Mouse (Mus musculus) midbrain, embryonic 10.5 days (tissue): ENCODE measurements at regions not wholly inside any gene's neighbourhood (a gene's known extent, or its start where the extent isn't known, plus 50 kb on each side); places are given as distances from the start of the nearest gene placed in this dataset.
A peak's percentile ranks its signal among the peaks of the same experiment; 100 is the strongest.

ENCODE experiments used
- DNase-seq: peaks from one replicate; pipeline ENCODE4 v3.0.0-alpha.2; 2017; ENCODE audit warnings: low spot score
- H3K27ac ChIP-seq: fragments of 300-500 bp; sonication (generic); replicated peaks from 2 replicates; pipeline ENCODE4 v1.5.1; 2016; ENCODE audit warnings: mild to moderate bottlenecking
- H3K27me3 ChIP-seq: fragments of 300-500 bp; sonication (generic); 2 replicates; pipeline ENCODE4 v1.6.1; 2016; ENCODE audit warnings: low read depth, mild to moderate bottlenecking; ENCODE audit not compliant: poor library complexity, severe bottlenecking
- H3K36me3 ChIP-seq: fragments of 300-500 bp; sonication (generic); 2 replicates; pipeline ENCODE4 v1.6.1; 2016; ENCODE audit warnings: mild to moderate bottlenecking, moderate library complexity
- H3K4me1 ChIP-seq: fragments of 300-500 bp; sonication (generic); 2 replicates; pipeline ENCODE4 v1.6.1; 2016
- H3K4me3 ChIP-seq: fragments of 300-500 bp; sonication (generic); 2 replicates; pipeline ENCODE4 v1.5.1; 2016; ENCODE audit warnings: mild to moderate bottlenecking, moderate library complexity
- H3K9me3 ChIP-seq: fragments of 300-500 bp; sonication (generic); replicated peaks from 2 replicates; pipeline ENCODE4 v1.6.1; 2016; ENCODE audit warnings: mild to moderate bottlenecking
- WGBS: fragments of 180-500 bp; shearing (Covaris S2); methylation state at CpG from one replicate; pipeline ENCODE4 v1.1.7; 2016; 5-methylcytosine and 5-hydroxymethylcytosine counted together

DNA sequence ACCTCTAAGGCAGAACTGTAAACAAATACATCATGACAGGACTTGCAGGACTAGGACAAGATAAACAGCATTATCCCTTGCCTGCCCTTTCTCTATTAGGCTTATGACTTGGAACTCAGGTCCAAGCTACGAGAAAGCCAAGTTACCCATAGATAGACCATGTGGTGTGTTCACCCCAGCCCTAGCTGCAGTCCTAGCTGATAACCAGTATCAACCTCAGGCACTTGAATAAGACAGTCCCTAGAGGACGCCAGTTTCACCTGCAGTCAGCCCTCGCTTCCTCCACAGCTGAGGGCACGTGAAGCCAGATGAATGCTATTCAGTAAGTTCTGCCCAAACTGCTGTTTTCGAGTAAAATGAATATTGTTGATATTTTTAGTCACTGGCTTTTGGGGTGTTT is 239.5 kb downstream of the Insig2 start:
- H3K27me3 ChIP-seq: peaks cover 70% of the 10 kb centered on the region
- 71% methylated on average over 5 of the region's 5 CpGs for WGBS
- no peak for DNase-seq
- peaks cover 20% of the 10 kb centered on the region for H3K4me1 ChIP-seq
- peaks cover 4% of the 10 kb centered on the region; the same call in 1 of the 2 replicates for H3K9me3 ChIP-seq
- H3K27ac ChIP-seq: no peak overlapping the region
- H3K36me3 ChIP-seq: 0 out of 2 replicates have a peak, but pooled peaks cover 5% of the 10 kb centered on the region
- no peak overlapping the region for H3K4me3 ChIP-seq

GRCm38 (mm10) chr1:121096551-121097550 is 235.5 kb downstream of the Insig2 start:
- peak; percentile 45 for DNase-seq
- H3K9me3 ChIP-seq: no peaks in the 10 kb centered on the region
- 3% methylated on average over 28 of the region's 28 CpGs for WGBS
- H3K27ac ChIP-seq: peak overlapping the region; percentile 42
- peaks cover 20% of the 10 kb centered on the region for H3K4me1 ChIP-seq
- peaks cover 94% of the 10 kb centered on the region for H3K27me3 ChIP-seq
- no peaks in the 10 kb centered on the region for H3K36me3 ChIP-seq
- H3K4me3 ChIP-seq: peak overlapping the region; percentile 48

DNA sequence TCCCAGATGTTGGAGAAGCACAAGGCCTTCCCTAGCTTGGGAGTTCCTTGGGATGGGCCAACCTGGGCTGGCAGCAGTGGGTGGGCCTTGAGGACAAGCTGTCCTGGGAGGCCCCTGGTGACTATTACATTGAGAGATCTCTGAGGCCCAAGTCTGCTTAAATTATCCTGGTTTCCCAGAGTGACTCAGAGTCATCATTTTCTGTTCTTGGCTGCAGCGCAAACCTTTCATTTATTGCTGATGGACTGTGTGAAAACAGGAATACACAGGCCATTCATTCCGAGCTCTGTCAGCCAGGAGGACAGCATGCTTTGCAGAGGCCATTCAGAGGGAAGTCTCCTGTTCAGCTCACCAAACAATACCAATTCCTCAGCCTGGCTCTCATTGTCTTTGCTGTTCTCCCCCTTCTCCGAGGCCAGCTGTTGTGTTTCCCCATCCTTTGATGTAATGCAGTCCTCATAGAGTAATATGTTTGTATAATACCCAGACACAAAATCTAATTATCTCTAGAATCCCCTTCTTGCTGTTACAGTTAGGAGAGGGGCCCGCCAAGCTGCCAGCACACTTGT is 220.5 kb downstream of the Insig2 start:
- Histone ChIP-seq H3K4me1 (peaks cover 17% of the 10 kb centered on the region), H3K27me3 (no peaks in the 10 kb centered on the region), H3K4me3 (no peak overlapping the region), H3K27ac (no peak overlapping the region), H3K36me3 (no peaks in the 10 kb centered on the region), H3K9me3 (no peaks in the 10 kb centered on the region)
- DNase-seq: no peak
- 54% methylated on average over 4 of the region's 4 CpGs for WGBS

DNA sequence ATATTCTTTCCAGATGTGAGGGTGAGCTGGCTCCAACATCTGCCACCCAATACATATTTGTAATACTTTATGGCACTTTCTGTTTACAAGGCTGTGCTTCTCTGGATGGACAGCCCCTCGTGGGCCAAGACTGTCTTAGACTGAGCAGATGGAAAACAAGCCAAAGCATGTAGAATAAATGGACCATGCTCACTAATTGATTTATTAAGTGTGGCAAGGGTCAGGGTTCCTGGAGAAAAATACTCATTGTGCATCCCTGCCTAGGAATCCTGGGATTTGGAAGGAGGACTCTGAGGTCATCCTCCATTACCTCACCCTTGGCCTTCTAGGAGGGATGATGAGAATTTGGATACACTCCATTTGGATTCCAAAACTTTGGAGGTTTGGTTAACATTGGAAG is 219.9 kb downstream of the Insig2 start:
- Histone ChIP-seq H3K4me1 (peaks cover 17% of the 10 kb centered on the region), H3K27me3 (no peaks in the 10 kb centered on the region), H3K9me3 (no peaks in the 10 kb centered on the region), H3K27ac (no peak overlapping the region), H3K36me3 (no peaks in the 10 kb centered on the region), H3K4me3 (no peak overlapping the region)
- no peak for DNase-seq
- 78% methylated on average over 1 of the region's 1 CpGs for WGBS

DNA sequence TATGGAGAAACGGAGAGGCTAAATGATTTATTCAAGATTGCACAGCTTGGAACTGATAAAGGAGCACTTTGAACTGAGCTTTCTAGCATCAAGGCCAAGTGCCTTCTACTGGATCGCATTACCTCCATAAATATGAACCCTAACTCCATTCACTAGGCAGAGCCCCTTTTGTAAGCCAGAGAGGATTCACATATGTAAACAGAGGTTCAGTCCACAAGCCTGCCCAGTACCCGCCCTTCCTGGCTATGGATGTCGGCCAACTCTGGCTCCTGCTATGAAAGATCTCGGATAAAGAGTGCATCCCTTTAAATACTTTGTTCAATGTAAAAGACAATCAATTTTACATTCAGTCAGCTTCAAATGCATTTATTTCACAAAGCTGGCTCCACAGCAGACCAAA is 215.8 kb downstream of the Insig2 start:
- peaks cover 15% of the 10 kb centered on the region for H3K4me1 ChIP-seq
- H3K9me3 ChIP-seq: no peaks in the 10 kb centered on the region
- no peak for DNase-seq
- H3K27ac ChIP-seq: no peak overlapping the region
- no peaks in the 10 kb centered on the region for H3K36me3 ChIP-seq
- WGBS: 86% methylated on average over 5 of the region's 5 CpGs
- no peak overlapping the region for H3K4me3 ChIP-seq
- H3K27me3 ChIP-seq: no peaks in the 10 kb centered on the region

DNA sequence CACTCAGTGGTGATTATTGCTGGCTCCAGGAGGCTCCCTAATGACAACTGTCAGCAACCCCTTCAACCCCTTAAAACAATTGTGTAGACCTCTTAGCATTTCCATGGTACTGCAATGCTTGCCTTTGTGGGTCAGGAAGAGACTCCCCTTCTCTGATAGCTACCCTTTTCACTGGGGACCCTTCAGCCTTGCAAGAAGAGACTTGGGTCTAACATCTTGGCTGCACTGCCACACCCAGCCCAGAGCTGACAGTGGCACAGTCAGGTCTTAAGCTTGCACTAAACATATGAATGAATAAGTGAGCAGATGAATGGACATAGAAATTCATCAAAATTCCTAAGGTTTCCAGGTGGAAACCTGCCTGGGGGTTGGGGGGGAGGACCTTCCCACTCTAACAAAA is 209.0 kb downstream of the Insig2 start:
- no peaks in the 10 kb centered on the region for H3K36me3 ChIP-seq
- no peak overlapping the region for H3K4me3 ChIP-seq
- H3K27me3 ChIP-seq: peaks cover 15% of the 10 kb centered on the region; the same call in 1 of the 2 replicates
- H3K27ac ChIP-seq: no peak overlapping the region
- no peaks in the 10 kb centered on the region for H3K4me1 ChIP-seq
- DNase-seq: no peak
- H3K9me3 ChIP-seq: no peaks in the 10 kb centered on the region

DNA sequence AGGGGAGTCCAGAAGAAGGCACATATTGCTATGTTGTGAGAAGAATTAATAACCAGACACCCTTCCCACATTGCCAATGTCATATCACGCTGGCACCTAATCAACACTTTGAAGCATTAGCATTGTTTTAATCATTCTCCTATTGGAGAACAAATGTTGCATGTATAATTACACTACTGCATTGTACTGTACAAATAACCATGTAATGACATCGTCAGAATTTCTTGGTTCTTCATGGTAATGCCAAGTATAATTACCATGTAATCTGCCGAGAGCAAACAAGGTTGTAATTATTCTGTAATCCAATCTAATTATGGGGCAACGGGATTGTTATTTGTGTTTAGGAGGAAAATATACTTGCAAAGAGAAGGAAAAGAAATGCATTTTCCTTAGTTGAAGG is 196.1 kb downstream of the Insig2 start:
- Histone ChIP-seq H3K36me3 (no peaks in the 10 kb centered on the region), H3K27ac (no peak overlapping the region), H3K27me3 (no peaks in the 10 kb centered on the region; the same call in 1 of the 2 replicates), H3K9me3 (no peaks in the 10 kb centered on the region), H3K4me3 (no peak overlapping the region), H3K4me1 (no peaks in the 10 kb centered on the region)
- no peak for DNase-seq
- 90% methylated on average over 4 of the region's 4 CpGs for WGBS

- H3K4me3 ChIP-seq: no peak overlapping the region
- WGBS: 91% methylated on average over 4 of the region's 4 CpGs
- H3K36me3 ChIP-seq: no peaks in the 10 kb centered on the region
- no peaks in the 10 kb centered on the region for H3K9me3 ChIP-seq
- H3K27ac ChIP-seq: no peak overlapping the region
- no peaks in the 10 kb centered on the region; the same call in 1 of the 2 replicates for H3K27me3 ChIP-seq
- H3K4me1 ChIP-seq: no peaks in the 10 kb centered on the region
- DNase-seq: no peak
Observed at GRCm38 (mm10) chr1:121136846-121137245, 195.5 kb downstream of the Insig2 start.

DNA sequence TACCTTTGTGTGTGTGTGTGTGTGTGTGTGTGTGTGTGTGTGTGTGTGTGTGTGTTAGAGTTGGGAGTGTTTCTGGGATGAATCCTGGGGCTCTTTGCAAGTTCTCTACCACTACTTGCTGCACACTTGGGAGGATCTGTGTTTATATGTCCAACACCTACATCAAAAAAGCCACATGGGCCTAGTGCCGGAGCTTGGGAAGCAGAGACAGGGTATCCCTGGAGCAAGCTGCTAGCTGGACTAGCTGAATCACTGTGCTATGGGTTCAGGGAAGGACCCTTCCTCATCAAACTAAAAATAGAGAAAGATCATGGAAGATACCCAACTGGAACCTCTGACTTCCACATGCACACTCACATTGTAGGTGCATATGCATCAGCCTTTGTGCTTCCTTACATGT is 187.4 kb downstream of the Insig2 start:
- H3K9me3 ChIP-seq: peaks cover 6% of the 10 kb centered on the region; the same call in 1 of the 2 replicates
- no peak for DNase-seq

DNA sequence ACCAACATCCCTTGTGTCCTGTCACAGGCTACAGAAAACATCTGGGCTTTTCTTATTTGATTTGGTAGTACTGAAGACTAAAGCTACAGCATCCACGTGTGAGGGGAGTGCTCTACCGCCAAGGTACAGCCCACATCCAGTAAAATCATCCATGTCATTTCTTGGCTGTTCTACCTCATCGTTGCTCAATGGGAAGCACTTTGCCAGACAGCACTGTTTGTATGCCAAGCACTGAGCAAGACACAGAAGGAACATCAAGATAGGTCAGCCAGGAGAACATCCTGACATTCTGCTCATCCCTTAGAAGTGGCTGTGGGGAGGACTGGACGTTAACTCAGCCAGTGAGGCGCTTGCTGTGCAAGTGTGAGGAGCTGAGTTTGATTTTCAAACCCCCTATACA is 178.9 kb downstream of the Insig2 start:
- peaks cover 27% of the 10 kb centered on the region for H3K4me1 ChIP-seq
- H3K27me3 ChIP-seq: peaks cover 85% of the 10 kb centered on the region
- H3K36me3 ChIP-seq: no peaks in the 10 kb centered on the region
- H3K4me3 ChIP-seq: no peak overlapping the region
- 83% methylated on average over 5 of the region's 5 CpGs for WGBS
- peaks cover 5% of the 10 kb centered on the region; the same call in 1 of the 2 replicates for H3K9me3 ChIP-seq
- H3K27ac ChIP-seq: no peak overlapping the region
- no peak for DNase-seq

More for the DNA sequence above, 187.4 kb downstream of the Insig2 start:
- H3K27ac ChIP-seq: no peak overlapping the region
- H3K36me3 ChIP-seq: no peaks in the 10 kb centered on the region
- WGBS: 100% methylated on average over 1 of the region's 1 CpGs
- peaks cover 1% of the 10 kb centered on the region for H3K4me1 ChIP-seq
- no peak overlapping the region for H3K4me3 ChIP-seq
- H3K27me3 ChIP-seq: peaks cover 31% of the 10 kb centered on the region; the same call in 1 of the 2 replicates

GRCm38 (mm10) chr1:121154616-121155015 is 177.8 kb downstream of the Insig2 start:
- Histone ChIP-seq H3K4me3 (no peak overlapping the region), H3K9me3 (no peaks in the 10 kb centered on the region), H3K4me1 (peaks cover 27% of the 10 kb centered on the region), H3K27me3 (peaks cover 85% of the 10 kb centered on the region), H3K27ac (no peak overlapping the region), H3K36me3 (no peaks in the 10 kb centered on the region)
- 11% methylated on average over 8 of the region's 8 CpGs for WGBS
- no peak for DNase-seq

DNA sequence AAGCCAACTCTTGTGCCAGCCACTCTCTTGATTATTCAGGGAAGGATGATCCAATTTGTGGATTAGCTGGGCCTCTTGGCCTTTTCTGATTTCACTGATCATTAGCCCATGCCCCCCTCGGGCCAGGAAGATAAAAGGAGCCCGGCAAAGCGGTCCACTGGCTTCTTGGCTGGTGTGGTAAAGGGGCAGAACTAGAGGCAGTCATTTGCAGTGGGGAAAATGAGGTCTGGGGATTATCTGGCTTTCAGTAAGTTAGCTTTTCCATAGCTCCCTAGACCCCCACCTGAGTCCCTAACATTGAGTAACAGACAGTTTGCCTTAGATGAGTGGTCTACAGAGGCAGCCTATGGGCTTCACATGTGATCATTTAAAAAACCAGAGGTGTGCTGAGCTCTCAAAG is 163.7 kb downstream of the Insig2 start:
- H3K36me3 ChIP-seq: no peaks in the 10 kb centered on the region
- peaks cover 8% of the 10 kb centered on the region for H3K4me1 ChIP-seq
- H3K4me3 ChIP-seq: no peak overlapping the region
- WGBS: 12% methylated on average over 3 of the region's 3 CpGs
- no peaks in the 10 kb centered on the region for H3K9me3 ChIP-seq
- peaks cover 99% of the 10 kb centered on the region for H3K27me3 ChIP-seq
- no peak overlapping the region for H3K27ac ChIP-seq
- peak; percentile 18 for DNase-seq

- Histone ChIP-seq H3K4me1 (peaks cover 28% of the 10 kb centered on the region), H3K9me3 (peaks cover 9% of the 10 kb centered on the region; the same call in 1 of the 2 replicates), H3K36me3 (no peaks in the 10 kb centered on the region), H3K4me3 (0 out of 2 replicates have a peak overlapping the region, but pooled peaks have one; percentile 46), H3K27me3 (peaks cover 98% of the 10 kb centered on the region), H3K27ac (peak overlapping the region; percentile 87)
- WGBS: 2% methylated on average over 3 of the region's 3 CpGs
- DNase-seq: peak; percentile 40
Observed at GRCm38 (mm10) chr1:121176541-121176940, 155.8 kb downstream of the Insig2 start.
